ENCODE assay signal across 12 mouse cellular contexts in the genomic region with DNA sequence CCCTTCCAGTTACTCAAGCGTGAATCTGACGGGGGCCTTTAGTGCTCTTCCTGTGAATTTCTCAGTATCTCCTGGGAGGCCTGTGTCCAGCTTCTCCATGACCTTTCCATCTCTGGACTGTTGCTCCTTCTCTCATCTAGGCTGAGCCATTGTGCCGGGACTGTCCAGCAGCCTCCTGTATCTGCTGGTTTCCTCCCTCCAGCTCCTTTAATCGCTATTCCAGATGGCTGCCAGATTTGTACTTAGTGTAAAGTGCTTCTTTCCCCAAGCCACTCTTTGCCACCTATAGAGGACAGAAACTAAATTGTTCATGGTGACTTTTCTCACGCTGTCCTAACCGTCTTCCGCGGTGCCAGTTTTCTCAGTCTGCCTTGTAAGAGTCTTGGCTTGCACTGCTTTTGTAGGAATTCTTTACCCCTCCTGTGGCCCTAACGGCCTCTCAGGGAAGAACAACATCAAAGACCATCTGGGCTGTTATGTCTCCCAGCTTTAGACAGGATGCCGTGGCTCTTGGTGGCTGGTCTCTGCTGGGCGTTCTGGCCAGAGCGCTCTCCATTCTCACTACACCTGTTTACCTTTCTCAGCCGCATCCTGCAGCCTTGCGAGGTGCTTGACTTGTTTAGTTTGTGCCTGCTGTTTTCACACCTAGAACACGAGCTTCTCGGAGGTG. TPM values are rescaled to one million over a fixed set of nuclear protein-coding genes. Genes with fewer than 3 reads are reported as not detected.
DNase-seq lines count a peak whose midpoint lies in the region; ATAC-seq lines count a peak whose summit lies in the region.
"Had no signal": no experiment of that assay in that cellular context is flagged by ENCODE, and none has a peak within 500 bp of the region (broad histone marks: within the 10 kb centered on the region; RNA-seq: fewer than 3 reads in every experiment).

No protein-coding gene starts in this region.

- 61% methylated on average over 16 of the region's 16 CpGs for WGBS in hindbrain, embryonic 14.5 days

- H3K4me1 ChIP-seq in hindbrain, embryonic 14.5 days (replicated peaks; ENCODE audit: control insufficient read depth, insufficient read depth, low read length): peaks cover 25% of the 10 kb centered on the region

- peak; percentile 34; the same call in 1 of the 2 replicates for ATAC-seq in frontal cortex, adult (ENCODE audit: low TSS enrichment)
- ATAC-seq in hindbrain, embryonic 14.5 days (ENCODE audit: low FRiP score): no peak
- ATAC-seq in CD4-positive, CD25-positive, alpha-beta regulatory T cell, adult 4 months: no peak

- no peak overlapping the region for H3K9ac ChIP-seq in hindbrain, embryonic 14.5 days

- peak overlapping the region; percentile 2; the same call in 1 of the 2 replicates for H3K27ac ChIP-seq in hindbrain, embryonic 14.5 days

- H3K9me3 ChIP-seq in hindbrain, embryonic 14.5 days (ENCODE audit: control insufficient read depth, low read length): no peaks in the 10 kb centered on the region

- DNase-seq in frontal cortex, postnatal 14 days (ENCODE audit: low spot score in 2 of 2): no peak
- DNase-seq in retina, postnatal 1 day: peak; percentile 22
- DNase-seq in retina, embryonic 14.5 days (ENCODE audit: low spot score): no peak
- no peak for DNase-seq in hindbrain, embryonic 14.5 days (ENCODE audit: low spot score)
- DNase-seq in frontal cortex, postnatal 36 days (ENCODE audit: low spot score in 2 of 2): no peak
- DNase-seq in kidney, postnatal 14 days: no peak
- DNase-seq: kidney, adult 2 months; liver had no signal

- H3K27me3 ChIP-seq in hindbrain, embryonic 14.5 days (ENCODE audit: control insufficient read depth, insufficient read depth, low read length): no peaks in the 10 kb centered on the region
- H3K27me3 ChIP-seq: CH12.LX had no signal

- H3K4me2 ChIP-seq in hindbrain, embryonic 14.5 days (replicated peaks): no peak overlapping the region

- H3K36me3 ChIP-seq in hindbrain, embryonic 14.5 days (replicated peaks; ENCODE audit: control insufficient read depth, insufficient read depth): peaks cover 26% of the 10 kb centered on the region

- H3K4me3 ChIP-seq in hindbrain, embryonic 14.5 days (replicated peaks; ENCODE audit: low read length): no peak overlapping the region
- H3K4me3 ChIP-seq: erythroblast, embryonic 14.5 days had no signal

RNA-seq across cellular contexts. Expression of gene Myh10, which starts 25.9 kb away (rescaled TPM):
- 95.3 and 101 TPM in 2 replicates for polyA plus RNA-seq in hindbrain, embryonic 14.5 days (2014; fragmentation: Nextera tagmentation; extraction: Ambion mirVana)
- 1 to 10 TPM; 1.5 to 5.2 TPM for polyA plus RNA-seq in CD4-positive, CD25-positive, alpha-beta regulatory T cell, adult 4 months (2017; shearing (Covaris generic))

Comparison
In these comparisons a context has a peak if more than half of its experiments do, and no peak if none do; other contexts are left out.
1. RNA of gene Myh10, which starts 25.9 kb away (polyA plus RNA-seq): 95.3 to 101 TPM in hindbrain, embryonic 14.5 days; 1.5 to 5.2 TPM in CD4-positive, CD25-positive, alpha-beta regulatory T cell, adult 4 months; every median in the first group is over 10 times any median in the second.